In the genomic region with DNA sequence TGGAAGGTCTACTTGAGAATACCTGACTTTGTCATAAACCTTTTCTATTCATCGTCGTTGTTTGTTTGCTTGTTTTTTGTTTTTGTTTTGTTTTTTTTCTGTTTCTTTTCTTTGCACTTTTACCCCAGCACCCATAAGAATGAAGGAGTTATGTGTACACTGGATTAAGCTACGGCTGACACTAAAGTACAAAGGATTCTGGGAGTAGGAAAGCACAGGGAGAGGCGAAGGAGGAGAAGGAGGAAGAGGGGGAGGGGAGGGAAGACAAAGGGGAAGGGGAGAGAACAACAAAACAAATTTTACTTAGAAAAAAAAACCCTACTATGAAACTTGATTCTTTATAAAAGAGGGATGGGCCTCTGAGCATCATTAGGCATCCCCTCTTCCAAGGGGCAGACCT, we compare ENCODE assay signal across 17 mouse cellular contexts. TPM values are rescaled to one million over a fixed set of nuclear protein-coding genes. Genes with fewer than 3 reads are reported as not detected.
DNase-seq lines count a peak whose midpoint lies in the region; ATAC-seq and TF ChIP-seq lines count a peak whose summit lies in the region.
"Had no signal": no experiment of that assay in that cellular context is flagged by ENCODE, and none has a peak within 500 bp of the region (broad histone marks: within the 10 kb centered on the region; RNA-seq: fewer than 3 reads in every experiment).

No protein-coding gene starts in this region.

- DNase-seq in heart, postnatal 25 days (ENCODE audit: low spot score), result no peak
- DNase-seq in limb, embryonic 10.5 days (ENCODE audit: low spot score), result no peak
- DNase-seq in CH12.LX (ENCODE audit: extremely low read depth), result no peak
- DNase-seq in cerebellum, adult 18-20 months, result no peak
- DNase-seq: adrenal gland, postnatal 10 days; forebrain, postnatal 0 days; gastrocnemius, postnatal 25 days; kidney, postnatal 10 days; lung, postnatal 14 days; right cerebral cortex, adult 18-20 months had no signal

- no peaks in the 10 kb centered on the region; the same call in 1 of the 2 replicates for H3K4me1 ChIP-seq in heart, embryonic 11.5 days (ENCODE audit: control insufficient read depth, insufficient read depth, low read length)
- peaks cover 9% of the 10 kb centered on the region for H3K4me1 ChIP-seq in limb, embryonic 12.5 days (replicated peaks)
- H3K4me1 ChIP-seq in limb, embryonic 10.5 days, result peaks cover 22% of the 10 kb centered on the region
- peaks cover 2 to 43% of the 10 kb centered on the region in 2 experiments for H3K4me1 ChIP-seq in CH12.LX (ENCODE audit: control insufficient read depth in 1 of 2, insufficient read depth in 2 of 2)
- peaks cover 64% of the 10 kb centered on the region for H3K4me1 ChIP-seq in liver, embryonic 12.5 days

- H3K27ac ChIP-seq in heart, embryonic 11.5 days (ENCODE audit: low read depth, low read length), result no peak overlapping the region
- no peak overlapping the region for H3K27ac ChIP-seq in limb, embryonic 12.5 days
- no peak overlapping the region for H3K27ac ChIP-seq in limb, embryonic 10.5 days
- peak overlapping the region; percentile 97; the same call in 1 of the 2 replicates for H3K27ac ChIP-seq in CH12.LX (ENCODE audit: insufficient read depth, low read depth)
- peak overlapping the region; percentile 98 for H3K27ac ChIP-seq in liver, embryonic 12.5 days
- H3K27ac ChIP-seq: embryonic facial prominence, embryonic 15.5 days; intestine, embryonic 15.5 days had no signal

- no peak overlapping the region for H3K9ac ChIP-seq in heart, embryonic 11.5 days (ENCODE audit: low read depth, low read length)
- H3K9ac ChIP-seq in limb, embryonic 12.5 days (replicated peaks), result no peak overlapping the region
- peak overlapping the region; percentile 93 for H3K9ac ChIP-seq in CH12.LX (ENCODE audit: insufficient read depth, low read depth)
- peak overlapping the region; percentile 97 for H3K9ac ChIP-seq in liver, embryonic 12.5 days
- H3K9ac ChIP-seq: embryonic facial prominence, embryonic 15.5 days; forebrain, postnatal 0 days; heart, embryonic 12.5 days; intestine, embryonic 15.5 days had no signal

- peaks cover 58% of the 10 kb centered on the region for H3K79me2 ChIP-seq in CH12.LX (replicated peaks; ENCODE audit: control insufficient read depth, extremely low read depth, insufficient read depth, poor library complexity, severe bottlenecking)

- H3K27me3 ChIP-seq in heart, embryonic 11.5 days (ENCODE audit: control insufficient read depth, insufficient read depth, low read length), result no peaks in the 10 kb centered on the region
- H3K27me3 ChIP-seq in limb, embryonic 12.5 days, result peaks cover 24% of the 10 kb centered on the region
- H3K27me3 ChIP-seq in limb, embryonic 10.5 days (ENCODE audit: low read depth, poor library complexity, severe bottlenecking), result peaks cover 21% of the 10 kb centered on the region
- H3K27me3 ChIP-seq in CH12.LX (replicated peaks), result no peaks in the 10 kb centered on the region
- no peaks in the 10 kb centered on the region for H3K27me3 ChIP-seq in liver, embryonic 12.5 days (replicated peaks)
- H3K27me3 ChIP-seq: embryonic facial prominence, embryonic 15.5 days; heart, embryonic 12.5 days had no signal

- dilution Hi-C loops in CH12.LX (cut with MboI; ENCODE audit: extremely low pct_ligation_motif_present, extremely low pct_unique_long_range_greater_than_20kb, low sequenced_read_pairs), result no loop called here

- in situ Hi-C loops in CH12.LX (cut with MboI; ENCODE audit: low pct_ligation_motif_present, low pct_unique_long_range_greater_than_20kb, low sequenced_read_pairs), result loop anchor here (5.0 kb wide), 3 partner anchors 120 to 295 kb away; no protein-coding TSS in a partner anchor

- H3K36me3 ChIP-seq in heart, embryonic 11.5 days (ENCODE audit: control insufficient read depth, insufficient read depth, low read length), result no peaks in the 10 kb centered on the region
- no peaks in the 10 kb centered on the region for H3K36me3 ChIP-seq in limb, embryonic 12.5 days
- no peaks in the 10 kb centered on the region for H3K36me3 ChIP-seq in limb, embryonic 10.5 days
- peaks cover 0 to 14% of the 10 kb centered on the region in 2 experiments for H3K36me3 ChIP-seq in CH12.LX (replicated peaks in 1 of 2; ENCODE audit: control insufficient read depth in 1 of 2, insufficient read depth in 1 of 2, low read length in 1 of 2)
- H3K36me3 ChIP-seq in liver, embryonic 12.5 days, result peaks cover 22% of the 10 kb centered on the region
- H3K36me3 ChIP-seq: embryonic facial prominence, embryonic 15.5 days; heart, embryonic 12.5 days; intestine, embryonic 15.5 days had no signal

- TF ChIP-seq RAD21 in CH12.LX (IDR thresholded peaks at IDR 0.05; ENCODE audit: low read depth, low read length), result no peak

- no peak for ATAC-seq in heart, embryonic 11.5 days (replicated peaks; ENCODE audit: insufficient number of reproducible peaks, low FRiP score, low TSS enrichment)
- ATAC-seq in limb, embryonic 12.5 days (ENCODE audit: insufficient number of reproducible peaks, insufficient read depth, low FRiP score, low TSS enrichment, low read depth), result no peak
- no peak for ATAC-seq in liver, embryonic 12.5 days
- no peak for ATAC-seq in inflammation-experienced regulatory T-cells, adult 6 months
- ATAC-seq: forebrain, postnatal 0 days; intestine, embryonic 15.5 days had no signal

- intact Hi-C loops in heart, postnatal 25 days (cut with DNase I), result no loop called here

- no peaks in the 10 kb centered on the region for H3K9me3 ChIP-seq in heart, embryonic 11.5 days (replicated peaks; ENCODE audit: control insufficient read depth, low read length)
- no peaks in the 10 kb centered on the region for H3K9me3 ChIP-seq in limb, embryonic 12.5 days
- H3K9me3 ChIP-seq in limb, embryonic 10.5 days (replicated peaks), result no peaks in the 10 kb centered on the region
- H3K9me3 ChIP-seq in CH12.LX (replicated peaks; ENCODE audit: low read length), result no peaks in the 10 kb centered on the region
- no peaks in the 10 kb centered on the region for H3K9me3 ChIP-seq in liver, embryonic 12.5 days (replicated peaks)
- H3K9me3 ChIP-seq: embryonic facial prominence, embryonic 15.5 days; heart, embryonic 12.5 days; intestine, embryonic 15.5 days had no signal

- no peak overlapping the region for H3K4me3 ChIP-seq in heart, embryonic 11.5 days (ENCODE audit: low read depth, low read length)
- H3K4me3 ChIP-seq in limb, embryonic 12.5 days (replicated peaks), result no peak overlapping the region
- H3K4me3 ChIP-seq in limb, embryonic 10.5 days, result no peak overlapping the region
- peak overlapping the region; percentile 73 to 98 (median 88) for H3K4me3 ChIP-seq in CH12.LX (replicated peaks in 1 of 3; ENCODE audit: low read depth in 2 of 3, low read length in 2 of 3, poor library complexity in 1 of 3)
- H3K4me3 ChIP-seq in liver, embryonic 12.5 days, result peak overlapping the region; percentile 93
- H3K4me3 ChIP-seq: intestine, embryonic 15.5 days had no signal

- no peak for TF ChIP-seq POLR2A in CH12.LX (IDR thresholded peaks at IDR 0.05; ENCODE audit: low read depth, low read length)

- 0 out of 2 replicates have a peak overlapping the region, but pooled peaks have one; percentile 1 for H3K4me2 ChIP-seq in heart, embryonic 11.5 days
- peak overlapping the region; percentile 95; the same call in 1 of the 2 replicates for H3K4me2 ChIP-seq in limb, embryonic 12.5 days
- peak overlapping the region; percentile 60 for H3K4me2 ChIP-seq in CH12.LX (ENCODE audit: insufficient read depth, low read depth, poor library complexity, severe bottlenecking)
- peak overlapping the region; percentile 79 for H3K4me2 ChIP-seq in liver, embryonic 12.5 days

- 76% methylated on average over 4 of the region's 4 CpGs for WGBS in heart, embryonic 11.5 days (ENCODE audit: insufficient replicate concordance)
- 81% methylated on average over 4 of the region's 4 CpGs for WGBS in limb, embryonic 12.5 days
- 82% methylated on average over 4 of the region's 4 CpGs for WGBS in limb, embryonic 10.5 days
- WGBS in liver, embryonic 12.5 days (ENCODE audit: insufficient replicate concordance), result 36% methylated on average over 4 of the region's 4 CpGs

- no peak for TF ChIP-seq EP300 in CH12.LX (IDR thresholded peaks at IDR 0.05; ENCODE audit: low read length)

- no peak for TF ChIP-seq CTCF in CH12.LX (conservative IDR thresholded peaks at IDR 0.05 in 1 of 2, IDR thresholded peaks at IDR 0.05 in 1 of 2; ENCODE audit: low read depth in 2 of 2, low read length in 2 of 2)

TF ChIP-seq in CH12.LX, 34 proteins besides CTCF, POLR2A, EP300 and RAD21:
- TF ChIP-seq ZNF384 (IDR thresholded peaks at IDR 0.05; ENCODE audit: low read depth, low read length) (peak; percentile 63; the same call in 1 of the 2 replicates), TCF12 (IDR thresholded peaks at IDR 0.05; ENCODE audit: low read depth, low read length) (no peak), KAT2A (IDR thresholded peaks at IDR 0.05; ENCODE audit: insufficient replicate concordance, low read length) (no peak), POLR2AphosphoS2 (IDR thresholded peaks at IDR 0.05; ENCODE audit: low read depth, low read length) (no peak)

RNA-seq across cellular contexts. Expression of gene Itga4, which starts 2.2 kb away (rescaled TPM):
- 11.4 and 13.3 TPM in 2 replicates for polyA plus RNA-seq in heart, embryonic 11.5 days (2014; fragmentation: Nextera tagmentation; extraction: Ambion mirVana)
- total RNA-seq in heart, postnatal 25 days (2021), result 1 to 10 TPM; 2.4 TPM
- polyA plus RNA-seq in limb, embryonic 12.5 days (2016; fragmentation: Nextera tagmentation; extraction: Ambion mirVana), result 8.7 and 8.8 TPM in 2 replicates
- polyA plus RNA-seq in limb, embryonic 10.5 days (2016; fragmentation: Nextera tagmentation; extraction: Ambion mirVana), result 3.7 and 5.2 TPM in 2 replicates
- total RNA-seq in CH12.LX (2012; rRNA removed) (79.3 and 80.0 TPM in 2 replicates), CH12.LX (2014; rRNA removed) (54.3 and 55.7 TPM in 2 replicates)
- 44.7 and 51.2 TPM in 2 replicates for polyA plus RNA-seq in CH12.LX (2012; ENCODE audit: insufficient read length, low read depth)
- 36.9 and 39.3 TPM in 2 replicates for polyA plus RNA-seq in liver, embryonic 12.5 days (2016; fragmentation: Nextera tagmentation; extraction: Ambion mirVana)
- polyA plus RNA-seq in inflammation-experienced regulatory T-cells, adult 6 months (2017; shearing (Covaris generic)), result 100 to 1,000 TPM; 202 to 296 (median 279) TPM

Comparison
In these comparisons a context has a peak if more than half of its experiments do, and no peak if none do; other contexts are left out.
1. H3K27ac ChIP-seq: peak in CH12.LX (single experiment) and liver, embryonic 12.5 days (single experiment); none in heart, embryonic 11.5 days (single experiment), limb, embryonic 12.5 days (single experiment) and limb, embryonic 10.5 days (single experiment).
2. H3K4me2 ChIP-seq: peak in every context shown above with its lines; median percentile 95 in limb, embryonic 12.5 days; 79 in liver, embryonic 12.5 days; 60 in CH12.LX; 1 in heart, embryonic 11.5 days.
3. H3K4me3 ChIP-seq: peak in CH12.LX (3 of 3) and liver, embryonic 12.5 days (single experiment); none in heart, embryonic 11.5 days (single experiment), limb, embryonic 12.5 days (single experiment) and limb, embryonic 10.5 days (single experiment).
4. H3K9ac ChIP-seq: peak in CH12.LX (single experiment) and liver, embryonic 12.5 days (single experiment); none in heart, embryonic 11.5 days (single experiment) and limb, embryonic 12.5 days (single experiment).